Mouse (Mus musculus) embryo, embryonic 10.5 days (tissue): ENCODE results near the gene Gm12216.
"Not testable (repeated sequence)": the region's sequence is repeated elsewhere in the genome, so short reads cannot be mapped to it uniquely, and the experiment has no call there.

ENCODE experiments used
- DNase-seq: peaks from one replicate; pipeline ENCODE4 v3.0.0-alpha.2; 2015; ENCODE audit warnings: low spot score

Gene Gm12216

DNA sequence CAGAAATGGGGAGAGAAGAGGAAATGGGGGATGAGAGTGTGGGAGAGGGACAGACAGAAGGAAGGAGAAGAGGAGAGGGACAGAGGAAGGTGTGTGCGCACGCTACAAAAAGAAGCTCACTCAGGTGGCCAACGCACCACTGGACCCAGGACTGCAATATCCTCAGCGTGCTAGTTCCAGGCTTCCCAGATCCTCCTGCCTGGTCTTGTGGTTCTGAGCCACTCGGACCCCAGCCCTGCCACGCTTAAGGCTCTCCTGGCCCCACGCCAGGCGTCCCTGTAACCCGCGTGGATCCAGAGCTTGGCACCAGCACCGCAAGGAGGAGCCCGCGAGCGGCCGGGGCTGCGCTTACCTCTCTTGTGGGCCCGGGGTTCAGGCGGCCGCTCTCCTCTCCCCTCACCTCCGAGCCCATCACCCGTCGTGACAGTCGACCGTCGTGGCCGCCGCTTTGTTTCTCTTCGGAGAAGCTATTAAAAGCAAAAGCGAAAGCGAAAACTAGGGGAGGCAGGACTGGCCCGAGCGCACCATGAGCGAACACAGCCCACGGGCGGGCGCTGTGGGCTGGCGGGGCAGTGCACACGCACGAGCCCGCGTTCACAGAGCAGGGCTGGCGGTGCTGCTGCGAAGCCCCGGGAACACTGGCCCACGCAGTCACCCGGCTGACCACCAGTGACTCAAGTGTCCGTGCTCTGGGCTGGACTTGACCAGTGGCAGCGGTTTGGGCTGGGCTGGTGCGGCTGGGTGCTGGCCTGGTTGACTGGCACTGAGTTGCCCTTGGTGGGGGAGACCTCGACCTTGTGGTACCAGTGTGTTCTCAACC lies at the start of gene Gm12216:
TSS of gene Gm12216 (minus strand) at position 496 of the 820 bp plus-strand sequence.
- DNase-seq = peak; percentile 42

- DNase-seq = no peak
Observed at GRCm38 (mm10) chr11:53908686-53909085, 49.6 kb upstream of the Gm12216 start.

DNA sequence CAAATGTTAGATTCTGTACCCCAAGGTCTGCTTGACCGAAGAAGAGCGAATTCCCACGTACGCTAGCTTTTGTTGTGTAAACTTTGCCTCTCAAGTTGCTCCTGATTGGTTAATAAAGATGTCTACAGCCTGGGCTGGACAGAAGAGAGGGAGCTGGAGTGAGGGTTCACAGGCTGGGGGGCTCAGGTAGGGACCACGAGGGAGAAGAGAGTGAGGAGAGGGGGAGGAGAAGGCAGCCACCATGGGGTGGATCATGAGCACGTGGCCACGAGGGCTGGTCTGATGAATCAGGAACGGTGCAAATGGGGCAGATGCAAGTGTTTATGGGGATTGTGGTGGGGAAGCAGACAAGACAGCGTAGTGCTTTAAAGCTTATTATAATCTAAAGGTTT lies 45.5 kb upstream of the Gm12216 start:
- no peak for DNase-seq

DNA sequence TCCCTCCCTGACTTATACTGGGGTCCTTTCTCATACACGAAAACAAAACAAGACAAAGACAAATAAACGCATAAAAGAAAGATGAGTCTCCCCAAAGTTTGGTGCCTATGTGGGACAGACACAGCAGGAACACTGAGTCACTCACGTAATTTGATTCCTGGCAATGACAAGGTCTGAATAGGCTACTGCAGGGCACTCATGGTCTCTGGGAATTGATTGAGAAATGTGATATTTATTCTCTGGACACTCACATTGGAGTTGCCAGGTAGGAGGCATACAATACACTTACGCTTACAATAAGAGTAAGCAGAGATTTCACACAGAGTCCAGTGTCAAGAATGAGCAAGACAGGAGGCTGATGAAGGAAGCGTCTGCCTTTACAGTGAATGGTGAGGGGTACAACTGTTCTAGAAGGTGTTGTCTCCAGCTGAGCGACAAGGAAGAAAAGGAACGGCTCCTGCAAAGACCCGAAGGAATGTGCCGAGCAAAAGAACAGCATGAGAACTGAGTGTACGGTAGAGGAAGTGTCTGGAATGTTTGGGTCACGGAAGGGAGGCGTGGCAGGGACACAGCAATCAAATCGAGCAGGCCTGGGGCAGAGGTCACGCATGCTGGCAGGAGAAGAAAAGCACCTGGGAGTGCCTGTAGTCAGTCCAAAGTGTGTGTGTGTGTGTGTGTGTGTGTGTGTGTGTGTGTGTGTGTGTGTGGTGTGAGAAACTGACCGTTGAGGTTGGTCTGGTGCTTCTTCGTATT lies 44.9 kb upstream of the Gm12216 start:
- peak; percentile 71 for DNase-seq

GRCm38 (mm10) chr11:53902741-53903140 lies 43.7 kb upstream of the Gm12216 start:
- DNase-seq = no peak

GRCm38 (mm10) chr11:53900991-53901390 lies 41.9 kb upstream of the Gm12216 start:
- no peak for DNase-seq

DNA sequence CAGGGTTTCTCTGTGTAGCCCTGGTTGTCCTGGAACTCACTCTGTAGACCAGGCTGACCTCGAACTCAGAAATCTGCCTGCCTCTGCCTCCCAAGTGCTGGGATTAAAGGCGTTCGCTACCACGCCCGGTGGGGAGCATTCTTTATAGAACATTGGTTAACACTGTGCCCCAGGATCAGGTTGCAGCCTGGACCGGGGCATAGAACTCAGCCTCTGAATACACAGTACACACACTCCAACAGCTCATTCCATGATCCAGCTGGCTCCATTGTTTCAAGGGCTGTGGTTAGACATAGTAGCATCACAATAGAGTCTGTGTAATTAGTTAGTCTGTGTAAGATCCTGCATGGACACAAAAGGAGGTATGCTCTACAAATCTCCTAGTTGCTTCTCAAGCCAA lies 40.9 kb upstream of the Gm12216 start:
- no peak for DNase-seq

DNA sequence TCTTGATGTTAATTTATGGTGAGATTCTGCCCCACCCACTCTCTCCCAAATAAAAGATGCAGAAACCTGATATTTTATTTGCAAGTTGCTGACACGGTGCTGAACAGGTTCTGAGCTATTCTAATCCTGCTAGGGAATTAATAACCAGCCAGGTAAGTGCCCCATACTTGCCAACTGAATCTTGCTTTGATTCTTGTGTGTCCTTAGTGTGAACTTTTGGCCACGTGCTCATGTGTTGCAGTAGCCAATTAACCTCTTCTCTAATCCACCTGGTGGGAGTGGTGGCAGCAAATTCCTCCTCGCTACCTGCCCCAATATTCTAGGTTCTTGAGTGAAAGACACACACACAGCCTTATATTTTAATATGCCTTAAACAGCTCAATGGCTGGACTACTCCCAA lies 39.9 kb upstream of the Gm12216 start:
- DNase-seq = no peak

GRCm38 (mm10) chr11:53896935-53897334 lies 37.9 kb upstream of the Gm12216 start:
- DNase-seq = no peak

DNA sequence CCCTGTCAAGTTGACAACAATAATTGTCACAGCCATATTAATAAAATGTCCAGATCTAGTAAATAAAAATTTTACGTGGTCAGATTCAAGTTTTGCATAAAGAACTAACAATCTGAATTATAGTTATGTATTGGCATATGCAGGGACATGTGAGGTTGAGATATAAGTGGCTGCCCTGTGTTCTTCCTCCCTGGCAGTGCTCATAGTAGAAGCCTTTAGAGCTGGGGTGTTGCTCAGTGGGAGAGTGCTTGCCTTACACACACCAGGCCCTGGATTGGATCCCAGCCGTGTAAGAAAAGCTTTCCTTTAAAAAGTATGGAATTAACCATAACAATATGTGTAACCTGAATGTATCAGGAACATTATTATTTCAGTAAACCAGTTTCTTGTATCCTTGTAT lies 34.4 kb upstream of the Gm12216 start:
- no peak for DNase-seq

GRCm38 (mm10) chr11:53892716-53893416 lies 33.8 kb upstream of the Gm12216 start:
- DNase-seq = peak; percentile 26

GRCm38 (mm10) chr11:53891505-53892451 lies 32.7 kb upstream of the Gm12216 start, which contains the start of gene Slc22a5:
Slc22a5 (minus strand) TSS chr11:53891660.
- DNase-seq = peak; percentile 99

- no peak for DNase-seq
Observed at GRCm38 (mm10) chr11:53890906-53891504, 31.9 kb upstream of the Gm12216 start.

DNA sequence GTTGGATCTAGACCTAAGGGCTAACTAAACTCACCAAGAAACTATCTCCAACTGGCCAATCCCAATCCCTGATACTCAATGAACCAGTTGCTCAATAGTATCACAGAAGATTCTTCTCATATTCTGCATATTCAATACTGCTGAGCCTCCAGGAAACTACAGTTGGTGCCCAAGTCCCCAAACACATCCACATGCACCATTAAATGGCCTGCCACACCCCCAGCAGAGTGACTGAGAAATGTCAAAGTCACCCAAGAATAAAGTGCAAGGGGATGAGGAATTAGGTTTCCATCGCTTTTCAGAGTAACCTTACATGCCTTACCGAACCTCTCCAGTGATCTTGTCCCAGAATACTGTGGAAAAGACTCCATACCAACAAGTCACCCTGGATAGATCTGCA lies 31.2 kb upstream of the Gm12216 start:
- DNase-seq = no peak

GRCm38 (mm10) chr11:53889091-53889645 lies 30.1 kb upstream of the Gm12216 start:
- DNase-seq = peak; percentile 35

- DNase-seq = no peak
Observed at GRCm38 (mm10) chr11:53888242-53888641, 29.2 kb upstream of the Gm12216 start.

DNA sequence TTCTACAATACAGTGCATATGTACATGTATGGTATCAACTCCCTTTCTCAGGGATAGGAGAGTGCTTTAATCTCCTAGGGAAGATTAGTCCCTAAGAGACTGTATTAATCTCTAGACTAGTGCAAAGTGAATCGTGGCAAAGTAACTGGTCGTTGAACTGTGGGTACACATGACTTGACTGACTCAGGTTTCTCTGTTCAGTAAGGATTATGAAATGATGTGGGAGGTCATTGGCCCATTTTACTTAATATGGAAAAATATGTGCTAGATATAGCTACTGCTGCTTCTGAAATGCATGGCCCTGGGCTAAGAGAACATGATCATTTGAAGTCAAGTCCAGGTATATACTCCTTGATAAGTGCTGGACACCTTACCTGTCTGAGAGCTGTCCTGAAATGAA lies 24.2 kb upstream of the Gm12216 start:
- no peak for DNase-seq

- DNase-seq = not testable (repeated sequence)
Observed at GRCm38 (mm10) chr11:53878096-53878495, 19.0 kb upstream of the Gm12216 start.

DNA sequence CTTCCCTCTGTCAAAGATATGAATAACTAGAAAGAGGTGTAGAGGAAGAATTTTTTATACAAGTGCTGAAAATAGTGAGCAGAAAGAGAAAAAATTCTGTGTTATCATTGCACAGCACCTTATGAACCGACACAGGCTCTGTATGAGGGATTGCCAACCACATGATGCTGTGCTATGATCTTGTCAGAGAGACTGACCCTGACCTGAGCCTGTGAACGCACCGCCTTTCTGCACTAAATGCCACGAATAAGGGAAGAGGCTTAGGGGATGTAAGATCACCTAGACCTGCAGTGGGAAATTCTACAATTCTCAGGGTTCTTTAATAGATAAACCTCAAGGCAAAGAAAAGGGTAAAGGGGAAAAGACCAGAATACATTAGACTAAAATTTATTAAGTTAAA lies 17.4 kb upstream of the Gm12216 start:
- no peak for DNase-seq

DNA sequence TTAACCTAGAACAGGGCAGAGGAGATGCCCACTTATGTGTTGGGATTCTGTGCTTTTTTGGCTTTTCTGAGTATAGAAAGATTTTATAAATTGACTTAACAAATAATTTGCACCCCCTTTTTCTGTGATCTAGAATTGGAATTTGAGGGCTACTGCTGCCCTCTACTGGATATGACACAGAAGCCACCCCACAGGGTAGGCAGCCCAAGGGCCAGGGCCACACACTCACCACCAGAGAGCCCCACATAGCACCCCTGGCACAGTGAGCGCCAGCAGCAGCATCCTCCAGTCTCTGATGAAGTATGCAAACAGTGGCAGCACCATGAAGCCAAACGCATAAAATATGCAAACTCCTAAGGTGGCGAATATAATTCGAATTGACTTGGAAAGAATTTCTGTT lies 15.7 kb upstream of the Gm12216 start:
- no peak for DNase-seq
